Comparison of ENCODE assay signal across 8 mouse cellular contexts in the genomic region with DNA sequence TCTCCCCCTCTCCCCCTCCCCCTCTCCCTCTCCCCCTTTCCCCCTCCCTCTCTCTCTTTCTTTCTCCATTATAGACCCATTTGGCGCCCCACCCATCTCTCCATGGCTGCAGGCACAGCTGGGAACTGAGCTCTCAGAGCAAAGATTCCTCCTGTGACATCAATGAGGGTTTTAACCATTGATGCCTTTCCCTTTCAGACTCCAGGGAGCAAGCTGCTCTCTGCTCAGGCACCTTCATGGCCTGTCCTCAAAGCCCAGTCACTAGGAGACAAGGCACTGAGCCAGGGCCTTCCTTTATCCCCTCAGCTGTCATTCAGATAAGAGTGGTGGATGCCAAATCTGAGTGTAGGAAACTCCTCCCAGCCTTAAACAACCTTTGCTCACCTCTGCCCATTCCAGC. TPM values are rescaled to one million over a fixed set of nuclear protein-coding genes. Genes with fewer than 3 reads are reported as not detected.
A peak's percentile ranks its signal among the peaks of the same experiment; 100 is the strongest.
DNase-seq lines count a peak whose midpoint lies in the region; ATAC-seq lines count a peak whose summit lies in the region.

No protein-coding gene starts in this region.

- H3K4me2 ChIP-seq in intestine, embryonic 15.5 days (replicated peaks) = no peak overlapping the region
- no peak overlapping the region for H3K4me2 ChIP-seq in intestine, embryonic 16.5 days (ENCODE audit: low read depth, low read length)
- no peak overlapping the region for H3K4me2 ChIP-seq in embryonic facial prominence, embryonic 14.5 days (ENCODE audit: low read depth, low read length)

- H3K4me1 ChIP-seq in intestine, embryonic 15.5 days (replicated peaks) = peaks cover 5% of the 10 kb centered on the region; the same call in 1 of the 2 replicates
- peaks cover 7% of the 10 kb centered on the region for H3K4me1 ChIP-seq in intestine, embryonic 16.5 days (ENCODE audit: control insufficient read depth, insufficient read depth, low read length)
- H3K4me1 ChIP-seq in embryonic facial prominence, embryonic 14.5 days (ENCODE audit: control insufficient read depth, insufficient read depth, low read length) = peaks cover 10% of the 10 kb centered on the region; the same call in 1 of the 2 replicates

- H3K9ac ChIP-seq in intestine, embryonic 15.5 days = no peak overlapping the region
- no peak overlapping the region for H3K9ac ChIP-seq in intestine, embryonic 16.5 days (ENCODE audit: low read depth, low read length)
- no peak overlapping the region for H3K9ac ChIP-seq in embryonic facial prominence, embryonic 14.5 days (ENCODE audit: low read depth, low read length)

- no peaks in the 10 kb centered on the region for H3K9me3 ChIP-seq in intestine, embryonic 15.5 days
- no peaks in the 10 kb centered on the region for H3K9me3 ChIP-seq in intestine, embryonic 16.5 days (ENCODE audit: control insufficient read depth, low read length)
- H3K9me3 ChIP-seq in embryonic facial prominence, embryonic 14.5 days (ENCODE audit: control insufficient read depth, low read length) = no peaks in the 10 kb centered on the region

- ATAC-seq in intestine, embryonic 15.5 days = peak; percentile 39; the same call in 1 of the 2 replicates
- ATAC-seq in intestine, embryonic 16.5 days = no peak
- no peak for ATAC-seq in embryonic facial prominence, embryonic 14.5 days (ENCODE audit: low read depth)

- no peak overlapping the region for H3K4me3 ChIP-seq in intestine, embryonic 15.5 days (replicated peaks)
- H3K4me3 ChIP-seq in intestine, embryonic 16.5 days (ENCODE audit: low read length) = no peak overlapping the region
- no peak overlapping the region for H3K4me3 ChIP-seq in embryonic facial prominence, embryonic 14.5 days (ENCODE audit: low read depth, low read length)

- no peaks in the 10 kb centered on the region for H3K36me3 ChIP-seq in intestine, embryonic 15.5 days
- H3K36me3 ChIP-seq in intestine, embryonic 16.5 days (ENCODE audit: control insufficient read depth, insufficient read depth, low read length) = no peaks in the 10 kb centered on the region
- no peaks in the 10 kb centered on the region for H3K36me3 ChIP-seq in embryonic facial prominence, embryonic 14.5 days (ENCODE audit: control insufficient read depth, insufficient read depth, low read length)

- H3K27me3 ChIP-seq in intestine, embryonic 15.5 days (replicated peaks) = no peaks in the 10 kb centered on the region
- no peaks in the 10 kb centered on the region for H3K27me3 ChIP-seq in intestine, embryonic 16.5 days (replicated peaks; ENCODE audit: control insufficient read depth, insufficient read depth, low read length)
- H3K27me3 ChIP-seq in embryonic facial prominence, embryonic 14.5 days (replicated peaks; ENCODE audit: control insufficient read depth, insufficient read depth, low read length) = no peaks in the 10 kb centered on the region

- intact Hi-C loops in heart, postnatal 14 days (cut with DNase I) = loop anchor here (5.0 kb wide), 1 partner anchor 33 kb away; no protein-coding TSS in a partner anchor

- no peak overlapping the region for H3K27ac ChIP-seq in intestine, embryonic 15.5 days
- H3K27ac ChIP-seq in intestine, embryonic 16.5 days (ENCODE audit: low read length) = no peak overlapping the region
- no peak overlapping the region for H3K27ac ChIP-seq in embryonic facial prominence, embryonic 14.5 days (replicated peaks; ENCODE audit: low read depth, low read length)

- peak; percentile 33 for DNase-seq in embryonic facial prominence, embryonic 14.5 days (ENCODE audit: low spot score)
- peak; percentile 68 to 70 for DNase-seq in heart, postnatal 14 days
- peak; percentile 78 for DNase-seq in lung, postnatal 10 days
- DNase-seq in spleen, postnatal 14 days (ENCODE audit: low spot score in 2 of 2) = no peak
- DNase-seq in right cerebral cortex, postnatal 25 days = no peak
- no peak for DNase-seq in ovary, adult 18-20 months (ENCODE audit: low spot score)

- 13% methylated on average over 1 of the region's 1 CpGs for WGBS in intestine, embryonic 15.5 days
- 50% methylated on average over 1 of the region's 1 CpGs for WGBS in intestine, embryonic 16.5 days
- 50% methylated on average over 1 of the region's 1 CpGs for WGBS in embryonic facial prominence, embryonic 14.5 days

RNA-seq across cellular contexts. Expression of gene Gm45716, which starts 56.8 kb away (rescaled TPM):
- 9.8 and 12.3 TPM in 2 replicates for polyA plus RNA-seq in intestine, embryonic 15.5 days (2015; fragmentation: Nextera tagmentation; extraction: Ambion mirVana)
- polyA plus RNA-seq in intestine, embryonic 16.5 days (2015; fragmentation: Nextera tagmentation; extraction: Ambion mirVana) = 9.4 and 9.7 TPM in 2 replicates
- 9.8 and 11.5 TPM in 2 replicates for polyA plus RNA-seq in embryonic facial prominence, embryonic 14.5 days (2014; fragmentation: Nextera tagmentation; extraction: Ambion mirVana)
- 10 to 100 TPM; 15.8 to 16.0 TPM for total RNA-seq in heart, postnatal 14 days (2021)

Comparison
In these comparisons a context has a peak if more than half of its experiments do, and no peak if none do; other contexts are left out.
1. DNase-seq: peak in embryonic facial prominence, embryonic 14.5 days (single experiment), heart, postnatal 14 days (2 of 2) and lung, postnatal 10 days (single experiment); none in spleen, postnatal 14 days (0 of 2), right cerebral cortex, postnatal 25 days (single experiment) and ovary, adult 18-20 months (single experiment).